Mouse (Mus musculus) left cerebral cortex, postnatal 14 days (tissue): ENCODE measurements around the gene Kcnq1. TPM values are rescaled to one million over a fixed set of nuclear protein-coding genes. Genes with fewer than 3 reads are reported as not detected.

Experiments
- DNase-seq, 2 experiments: peaks; one replicate each; pipeline ENCODE4 v3.0.0; 2021 to 2022; ENCODE audit warnings: low spot score in 2 of 2, mixed read lengths in 1 of 2
- intact Hi-C: fragments of 180-260 bp; cut with DNase I; formaldehyde crosslinking; loops from one replicate; pipeline ENCODE4 v1.15.1; 2025
- total RNA-seq, 2 experiments: library from RNA; stranded (reverse); gene quantifications; 2 replicates each; pipeline ENCODE4 v1.2.3; 2021

The Kcnq1 gene
- total RNA-seq, 2 experiments from 2014 or later = 0.91 to 1.7 TPM

DNA sequence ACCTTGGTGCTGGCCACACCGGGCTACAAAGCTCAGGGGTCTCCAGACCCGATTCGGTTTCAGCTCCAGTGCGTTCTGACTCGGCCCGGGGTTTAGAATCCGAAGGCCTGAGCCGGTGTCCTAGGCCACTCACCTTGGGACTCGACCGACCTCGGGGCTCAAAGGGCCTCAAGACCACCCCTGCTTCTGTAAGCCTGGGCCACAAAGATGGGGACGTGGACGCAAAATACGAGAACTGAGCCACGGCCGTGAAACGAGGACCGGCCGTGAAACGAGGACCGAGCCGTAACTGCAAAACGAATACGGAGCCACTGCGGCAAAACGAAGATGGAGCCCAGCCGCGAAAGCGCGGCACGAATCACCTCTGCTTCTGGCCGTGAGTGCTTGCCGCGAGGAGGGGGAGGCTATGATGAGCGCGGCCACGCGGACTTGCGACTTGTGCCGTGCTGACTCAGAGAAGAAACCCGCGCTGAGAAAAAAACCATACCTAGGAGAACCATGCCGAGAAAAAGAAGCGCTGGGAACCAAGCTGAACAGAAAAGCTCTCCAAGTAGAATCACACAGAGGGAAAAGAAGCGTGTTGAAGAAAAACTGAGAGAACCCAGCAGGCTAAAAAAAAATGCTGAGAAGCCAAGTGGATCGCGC lies 189.3 kb downstream of the Kcnq1 start:
- intact Hi-C loops = loop anchor here (5.0 to 10.0 kb wide), 2 partner anchors 141 to 167 kb away; partner anchors contain the start of gene Cdkn1c
- peak; percentile 42 to 45 for DNase-seq

DNA sequence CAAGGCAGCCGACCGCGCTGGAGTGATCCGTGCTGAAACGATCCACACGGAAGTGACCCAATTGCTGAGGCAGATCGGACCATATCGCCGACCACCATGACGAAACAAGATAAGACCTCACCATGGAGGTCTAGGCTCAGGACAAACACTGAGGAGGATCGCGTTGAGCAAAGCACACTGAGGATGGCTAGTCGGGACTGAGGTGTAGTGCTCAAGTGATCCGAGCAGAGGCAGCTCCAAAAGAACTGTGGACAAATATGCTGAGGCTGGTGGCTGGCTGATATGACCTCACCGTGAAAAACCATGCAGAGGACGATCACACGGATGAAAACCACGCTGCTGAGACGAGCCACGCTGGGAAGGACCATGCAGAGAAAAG lies 189.8 kb downstream of the Kcnq1 start:
- intact Hi-C loops = loop anchor here (5.0 to 10.0 kb wide), 2 partner anchors 141 to 166 kb away; partner anchors contain the start of gene Cdkn1c
- no peak for DNase-seq

DNA sequence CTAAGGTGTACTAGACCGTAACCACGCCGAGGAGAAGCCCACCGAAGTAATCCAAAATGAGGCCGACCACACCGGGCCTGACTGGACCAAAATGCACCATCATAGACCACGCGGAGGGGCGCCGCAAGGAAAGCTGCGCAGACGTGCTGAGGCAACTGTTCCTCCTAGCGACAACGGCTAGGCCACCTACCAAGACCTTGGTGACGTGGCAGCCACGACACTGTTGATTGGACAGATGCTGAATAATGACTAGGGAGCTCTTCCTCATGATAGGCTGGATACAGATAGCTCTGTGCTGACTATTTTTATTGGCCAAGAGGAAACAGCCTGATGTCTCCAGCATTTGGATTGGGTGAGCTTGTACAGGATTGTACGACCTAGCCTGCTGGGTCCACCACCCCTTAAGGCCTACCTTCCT lies 190.2 kb downstream of the Kcnq1 start:
- peak; percentile 96 to 99 for DNase-seq
- intact Hi-C loops = loop anchor here (5.0 to 10.0 kb wide), 2 partner anchors 142 to 166 kb away; partner anchors contain the start of gene Cdkn1c

DNA sequence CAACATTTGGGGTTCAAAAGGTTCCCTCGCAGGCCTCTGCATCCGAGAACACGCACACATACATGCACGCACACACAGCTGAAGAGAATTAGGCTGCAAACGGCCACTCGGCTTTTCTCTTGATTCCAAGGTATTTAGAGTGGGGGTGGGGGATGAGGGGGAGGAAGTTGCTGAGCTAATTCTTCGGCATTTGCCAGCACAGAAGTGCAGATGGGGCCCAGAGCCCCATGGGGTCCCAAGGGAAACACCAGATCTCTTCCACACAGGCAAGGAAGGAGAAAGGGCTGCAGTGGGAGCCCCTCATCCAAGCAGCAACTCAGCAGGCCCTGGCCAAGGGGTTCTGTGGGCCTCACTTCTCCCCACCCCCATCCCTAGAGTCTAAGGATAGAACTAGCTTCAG lies 193.9 kb downstream of the Kcnq1 start:
- no peak for DNase-seq
- intact Hi-C loops = no loop called here

DNA sequence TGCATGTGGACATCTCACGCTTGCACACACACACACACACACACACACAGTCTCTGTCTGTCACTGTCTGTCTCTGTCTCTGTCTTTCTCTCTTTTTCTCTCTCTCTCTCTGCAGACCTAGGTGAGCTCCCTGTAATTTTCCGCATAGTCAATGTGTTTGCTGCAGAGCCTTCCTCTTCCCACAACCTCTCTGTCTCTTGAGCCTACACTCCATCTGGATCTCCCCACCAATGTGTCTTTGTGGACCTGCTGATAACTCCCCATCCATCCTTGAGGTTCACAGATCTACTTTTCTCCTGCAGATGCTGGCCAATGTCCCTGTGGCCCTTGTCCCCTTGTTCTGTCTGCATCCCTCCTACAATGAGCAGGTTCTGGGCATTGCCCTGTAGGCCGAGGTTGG lies 194.5 kb downstream of the Kcnq1 start:
- no peak for DNase-seq

DNA sequence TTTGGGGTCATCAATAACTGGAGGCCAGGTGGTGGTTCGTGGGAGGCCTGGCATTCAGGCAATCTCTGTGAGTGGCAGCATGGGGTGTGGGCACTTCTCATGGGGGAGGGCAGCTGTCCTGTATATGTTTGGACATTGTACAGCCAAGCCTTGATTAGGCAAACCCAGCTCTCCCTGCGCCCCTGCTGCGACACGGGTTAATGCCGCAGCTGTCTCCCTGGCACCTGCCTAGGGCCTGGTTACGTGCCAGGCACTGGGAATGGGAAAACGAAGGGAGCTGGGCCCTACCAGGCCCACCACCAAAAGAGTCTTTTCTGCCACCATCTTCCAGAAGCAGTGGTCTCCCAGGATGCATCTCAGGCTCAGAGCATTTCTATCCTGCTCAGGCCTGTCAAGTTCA lies 196.0 kb downstream of the Kcnq1 start:
- intact Hi-C loops = no loop called here
- DNase-seq = no peak

More for the DNA sequence above, 194.5 kb downstream of the Kcnq1 start:
- intact Hi-C loops = no loop called here

DNA sequence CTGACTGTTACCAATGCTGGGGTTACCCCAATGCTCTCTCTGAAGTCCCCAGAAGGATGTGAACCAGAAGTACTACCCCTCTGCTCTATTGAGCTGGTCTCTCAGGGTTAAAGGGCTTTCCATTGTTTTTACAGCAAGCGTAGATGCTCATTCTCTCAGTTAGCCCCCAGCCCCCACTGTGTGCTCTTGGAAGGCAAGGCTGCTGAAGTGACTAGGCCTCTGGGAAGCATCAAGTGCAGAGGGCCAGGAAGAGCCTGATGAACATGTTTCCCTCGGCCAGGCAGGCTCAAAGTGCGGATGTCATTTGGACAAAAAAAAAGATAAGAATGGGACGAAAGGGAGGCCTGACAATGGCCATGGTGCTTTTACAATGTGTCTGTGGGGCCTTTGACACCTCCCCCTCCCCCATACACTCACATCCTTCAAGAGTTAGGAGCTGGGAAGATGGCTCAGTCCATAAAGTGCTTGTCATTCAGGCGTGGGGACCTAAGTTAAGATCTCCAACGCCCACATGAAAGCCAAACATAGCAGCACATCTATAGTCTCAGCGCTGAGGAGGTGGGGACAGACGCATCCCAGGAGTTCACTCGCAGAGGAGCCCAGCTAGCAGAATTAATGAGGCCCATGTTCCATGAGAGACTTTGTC lies 196.6 kb downstream of the Kcnq1 start:
- intact Hi-C loops = no loop called here
- peak; percentile 66 to 77 for DNase-seq

DNA sequence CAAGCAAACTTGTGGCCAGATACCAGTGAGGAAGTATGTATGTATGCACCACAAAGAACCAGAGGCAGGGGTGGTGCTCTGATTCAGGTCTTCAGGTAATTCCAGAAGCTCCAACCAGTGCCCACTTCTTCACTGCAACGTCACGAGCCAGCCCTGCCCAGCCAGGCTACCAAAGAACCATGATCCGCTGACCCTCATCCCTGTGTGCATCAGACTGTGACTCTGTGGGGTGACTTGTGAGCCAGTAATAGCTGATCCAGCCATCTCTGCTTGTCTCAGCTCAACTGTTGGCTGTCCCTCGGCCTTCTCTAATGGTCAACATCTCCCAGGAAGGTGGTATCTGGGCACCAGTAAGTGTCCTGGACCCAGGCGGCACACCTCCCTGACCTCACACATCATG lies 197.4 kb downstream of the Kcnq1 start:
- DNase-seq = no peak
- intact Hi-C loops = no loop called here

DNA sequence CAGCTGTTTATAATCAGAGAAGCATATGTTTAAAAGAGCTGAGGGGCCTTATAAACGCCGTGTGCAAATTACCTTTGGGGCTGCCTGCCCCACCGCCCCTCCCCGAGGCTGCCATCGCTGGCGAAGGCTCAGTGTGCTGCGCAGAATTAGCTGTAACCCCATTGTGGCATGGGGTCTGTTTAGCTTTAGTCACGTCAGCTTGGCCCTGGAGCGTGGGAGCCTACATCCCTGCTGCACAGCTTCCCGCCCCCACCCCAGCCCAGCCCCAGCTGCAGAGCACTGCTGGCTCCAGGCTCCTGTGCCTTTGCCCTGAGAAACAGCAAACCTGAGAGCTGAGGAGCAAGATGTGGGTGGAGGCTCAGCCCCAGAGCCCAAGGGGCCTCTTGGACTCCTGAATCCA lies 199.6 kb downstream of the Kcnq1 start:
- no peak for DNase-seq
- intact Hi-C loops = no loop called here

DNA sequence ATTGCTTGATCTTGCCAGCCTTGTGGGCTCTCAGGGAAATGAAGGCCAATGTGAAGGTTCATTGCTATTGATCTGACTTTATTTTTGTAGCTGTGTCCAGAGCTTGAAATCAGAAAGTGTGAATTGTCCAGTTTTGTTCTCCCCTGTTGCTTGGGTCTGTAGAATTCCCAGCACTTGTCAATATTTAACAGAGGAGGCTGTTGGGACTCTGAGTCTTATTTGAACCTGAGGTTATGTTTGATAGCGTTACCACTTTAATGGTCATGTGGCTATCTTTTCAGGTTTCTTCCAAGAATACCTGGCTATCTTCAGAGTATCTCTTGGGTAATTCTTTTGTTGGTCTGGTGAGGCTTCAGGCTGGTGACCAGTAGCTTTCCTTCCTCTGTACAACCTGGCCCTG lies 201.8 kb downstream of the Kcnq1 start:
- intact Hi-C loops = no loop called here
- DNase-seq = no peak

DNA sequence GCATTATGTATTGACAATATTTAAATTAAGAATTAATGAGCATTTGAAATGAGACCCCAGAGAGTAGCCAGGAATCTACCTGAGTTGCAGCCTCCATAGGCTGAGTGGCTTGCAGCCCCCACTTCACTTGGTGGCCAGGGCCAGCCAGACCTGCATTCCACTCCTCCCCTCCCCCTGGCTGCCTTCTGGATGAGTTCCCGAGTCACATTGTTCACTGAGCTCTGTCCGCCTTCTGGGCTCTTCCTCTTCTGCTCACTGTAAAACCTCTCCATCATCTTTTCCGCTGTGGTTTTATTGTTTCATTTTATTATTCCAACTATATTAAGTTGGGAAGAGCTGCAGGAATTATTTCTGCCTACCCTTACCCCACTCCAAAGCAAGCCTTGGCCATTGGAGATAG lies 204.1 kb downstream of the Kcnq1 start:
- intact Hi-C loops = no loop called here
- no peak for DNase-seq

DNA sequence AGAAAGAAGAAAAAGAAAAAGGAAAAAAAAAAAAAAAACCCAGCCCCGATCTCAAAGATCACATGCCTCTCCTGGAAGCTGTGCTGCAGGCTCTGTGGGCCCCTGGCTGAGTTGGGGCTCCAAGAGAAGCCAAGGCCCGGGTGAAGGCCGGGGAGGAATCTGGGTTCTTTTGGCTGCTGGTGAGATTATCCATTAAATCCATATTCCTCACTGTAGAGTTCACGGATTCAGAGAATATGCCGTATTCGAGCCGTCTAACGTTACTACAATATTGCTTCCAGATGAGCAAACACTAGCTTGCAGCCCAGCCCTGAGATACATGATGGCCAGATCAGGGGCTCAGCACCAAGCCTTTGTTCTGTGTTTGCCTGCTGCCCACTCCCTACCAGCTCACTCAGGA lies 204.7 kb downstream of the Kcnq1 start:
- DNase-seq = no peak
- intact Hi-C loops = no loop called here

DNA sequence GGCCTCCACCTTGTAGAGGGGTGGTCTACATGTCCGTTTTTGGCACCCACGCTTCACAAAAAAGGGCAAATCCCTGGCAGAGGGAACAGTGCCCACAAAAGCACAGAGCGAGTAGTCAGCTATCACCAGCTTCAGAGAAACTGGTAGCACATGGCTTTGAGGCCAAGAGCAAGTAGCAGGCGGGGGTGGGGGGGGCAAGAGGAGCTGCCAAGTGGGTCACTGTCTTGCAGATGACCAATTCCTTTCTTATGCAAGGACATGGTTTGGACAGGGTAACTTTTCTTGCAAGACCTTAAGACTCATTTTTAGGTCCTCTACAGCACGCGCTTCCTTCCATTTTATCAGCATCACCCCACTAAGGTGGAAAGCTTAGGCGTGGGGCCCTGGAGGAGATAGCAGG lies 205.3 kb downstream of the Kcnq1 start:
- no peak for DNase-seq
- intact Hi-C loops = no loop called here

DNA sequence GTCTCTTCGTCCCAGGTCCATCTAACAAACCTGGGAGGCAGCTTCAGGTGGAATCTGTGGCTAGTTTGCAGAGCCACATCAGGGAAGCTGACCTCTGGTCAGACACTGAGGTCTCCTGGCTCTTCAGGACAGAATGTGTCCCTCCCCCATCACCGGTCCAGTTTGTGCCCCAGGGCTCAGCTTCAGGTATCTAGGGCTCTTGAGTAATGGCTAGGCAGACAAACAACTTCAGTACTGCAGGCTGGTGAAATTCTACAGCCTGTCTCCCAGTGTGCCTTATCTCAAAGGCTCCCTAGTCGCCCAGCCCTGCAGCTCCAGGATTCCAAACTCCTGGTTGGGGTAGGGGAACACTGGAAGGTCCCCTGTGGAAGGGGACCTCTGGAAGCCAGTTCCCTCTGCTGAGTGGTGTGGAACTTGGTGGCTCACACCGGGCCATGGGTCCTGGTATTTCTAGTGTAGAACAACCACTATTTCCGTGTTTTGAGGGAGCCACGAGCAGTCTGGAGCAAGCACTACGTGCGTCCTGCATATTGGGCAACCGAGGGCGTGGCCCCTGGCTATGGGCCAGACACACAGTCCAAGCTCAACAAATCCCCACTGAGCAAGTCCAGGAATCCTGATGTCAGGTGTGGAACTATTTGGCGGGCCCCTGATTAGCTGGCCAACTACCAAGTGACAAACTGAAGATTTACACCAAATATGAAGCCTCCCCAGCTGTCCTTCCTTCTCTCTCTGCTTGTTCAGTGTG lies 207.6 kb downstream of the Kcnq1 start:
- intact Hi-C loops = no loop called here
- DNase-seq = no peak

DNA sequence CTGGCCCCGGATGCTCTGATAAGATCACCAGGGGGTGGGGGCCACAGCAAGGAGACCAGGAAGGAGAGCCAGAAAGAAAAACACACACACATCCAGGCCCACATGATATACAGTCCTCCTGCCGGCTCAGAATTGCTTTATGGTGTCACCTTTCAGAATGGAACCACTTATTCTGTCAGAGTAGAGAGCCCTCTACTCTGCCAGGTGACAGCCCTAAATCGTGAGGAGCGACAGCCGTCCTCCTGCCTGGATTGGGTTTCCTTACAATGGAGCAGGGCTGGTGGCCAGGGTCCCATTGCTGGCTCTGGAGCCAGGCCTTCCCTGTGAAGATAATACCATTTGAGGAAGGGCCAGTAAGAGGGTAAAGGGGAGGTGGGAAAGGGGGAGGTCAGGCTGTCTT lies 212.3 kb downstream of the Kcnq1 start:
- intact Hi-C loops = no loop called here
- no peak for DNase-seq

DNA sequence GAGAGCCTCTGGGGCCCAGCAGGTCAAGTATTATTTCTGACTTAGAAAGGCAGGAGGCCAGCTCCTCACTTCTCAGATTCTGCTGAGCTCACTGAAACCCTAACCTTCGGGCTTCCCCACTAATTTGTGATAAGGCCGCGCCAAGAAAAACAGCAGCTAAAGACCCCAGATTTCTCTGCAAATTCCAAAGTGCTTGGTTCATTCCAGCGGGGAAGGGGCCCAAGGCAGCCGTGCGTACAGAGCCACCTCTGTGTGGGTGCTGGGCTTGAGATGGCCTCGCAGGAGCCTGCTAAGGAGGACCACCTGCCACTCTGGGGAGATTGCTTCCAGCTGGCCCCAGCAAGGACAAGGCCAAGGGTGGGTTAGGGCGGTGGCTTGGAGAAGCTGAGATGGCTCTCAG lies 214.2 kb downstream of the Kcnq1 start:
- intact Hi-C loops = no loop called here
- DNase-seq = no peak

DNA sequence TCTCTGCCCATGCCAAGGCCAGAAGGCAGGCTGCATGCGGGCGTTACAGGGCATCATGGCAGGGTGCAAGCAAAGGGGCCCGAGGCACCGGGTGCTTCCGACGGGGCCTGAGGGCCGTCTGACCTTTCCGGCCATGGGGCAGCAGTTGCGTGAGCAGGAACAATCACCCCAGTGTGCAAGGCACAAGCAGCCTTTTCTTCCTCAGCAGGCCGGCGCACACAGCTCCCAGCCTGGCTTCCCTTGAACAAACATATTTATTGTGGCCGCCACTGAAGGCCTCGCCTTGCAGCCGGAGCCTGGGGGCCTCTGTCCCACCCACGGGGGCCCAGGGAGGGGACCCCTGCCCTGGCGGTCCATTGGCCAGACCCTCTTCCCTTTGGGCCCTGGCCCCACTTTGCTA lies 218.9 kb downstream of the Kcnq1 start:
- DNase-seq = no peak
- intact Hi-C loops = no loop called here

DNA sequence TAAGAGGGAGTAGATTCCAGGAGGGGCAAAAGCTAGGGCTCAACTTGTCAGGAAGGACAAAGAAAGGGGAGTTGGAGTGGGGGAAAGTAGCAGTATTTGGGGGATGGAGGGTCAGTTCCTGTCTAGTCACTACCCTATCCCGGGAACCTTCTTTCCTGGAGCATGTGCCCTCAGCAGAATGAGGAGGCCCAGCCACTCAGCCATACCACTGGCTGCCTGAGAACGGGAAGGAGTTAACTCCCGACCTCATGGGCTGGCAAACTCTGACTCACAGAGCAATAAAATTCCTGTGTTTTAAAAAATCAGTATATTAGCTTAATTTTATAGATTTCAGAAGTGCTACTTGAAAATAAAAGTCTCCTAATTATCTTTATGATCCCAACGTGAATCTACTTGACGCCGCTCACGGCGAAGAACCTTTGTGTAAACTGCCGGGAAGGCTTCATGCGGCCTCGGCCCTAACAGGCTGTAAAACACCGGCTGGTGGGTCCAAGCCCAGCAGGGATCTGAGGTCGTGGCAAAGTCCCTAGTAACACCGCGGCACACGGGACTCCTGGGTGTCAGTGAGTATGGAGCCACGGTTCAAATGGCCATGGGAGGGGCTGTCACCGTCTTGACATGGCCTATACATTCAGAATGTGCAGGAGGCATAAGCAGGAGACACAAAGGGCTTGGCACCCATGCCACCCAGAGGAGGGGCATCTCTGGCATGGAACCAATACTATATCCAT lies 222.2 kb downstream of the Kcnq1 start:
- no peak for DNase-seq
- intact Hi-C loops = no loop called here

DNA sequence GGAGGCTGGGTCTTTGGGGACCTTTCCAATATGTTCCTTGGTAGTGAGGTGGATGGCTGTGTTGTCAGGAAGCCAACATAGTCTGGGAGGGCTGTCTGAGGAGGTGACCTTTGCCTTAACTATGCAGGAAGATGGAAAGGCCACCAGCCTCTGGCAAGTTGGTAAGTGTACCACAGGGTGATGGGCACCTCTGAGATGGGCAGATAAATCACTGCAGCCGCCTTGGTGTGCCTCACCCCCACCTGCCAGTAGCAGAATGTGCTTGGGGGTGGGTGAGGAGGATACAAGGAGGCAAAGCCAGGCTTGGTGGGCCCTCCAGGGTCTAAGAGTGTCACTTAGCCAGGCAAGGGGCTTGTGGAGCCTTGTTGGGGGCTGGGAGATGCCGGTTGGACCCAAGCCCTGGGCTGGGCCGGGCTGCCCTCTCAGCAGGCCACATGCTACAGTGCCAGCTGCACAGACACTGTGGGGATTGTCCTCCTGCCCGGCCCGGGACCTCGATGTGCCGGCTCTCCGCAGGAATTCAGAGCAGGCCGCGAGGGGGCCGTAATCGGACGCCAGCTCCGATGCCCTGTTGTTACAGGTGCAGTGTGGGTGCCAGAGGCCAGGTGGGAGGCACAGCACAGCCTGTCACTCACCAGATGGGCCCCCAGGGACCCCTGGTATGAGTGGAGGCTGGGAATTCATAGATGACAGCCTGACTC lies 223.1 kb downstream of the Kcnq1 start:
- intact Hi-C loops = no loop called here
- DNase-seq = peak; percentile 21 to 23
